Mouse (Mus musculus): ENCODE results near the gene Gdi1. TPM values are rescaled to one million over a fixed set of nuclear protein-coding genes. Genes with fewer than 3 reads are reported as not detected.

The Gdi1 gene
- polyA plus RNA-seq, 1 experiment from 2014 or later, result 1,108 TPM

- no peaks in the 10 kb centered on the region for H3K36me3 ChIP-seq (ENCODE audit: control insufficient read depth, insufficient read depth, low read length)
- no peaks in the 10 kb centered on the region for H3K9me3 ChIP-seq (replicated peaks; ENCODE audit: control insufficient read depth, low read length, poor library complexity, severe bottlenecking)
- peak overlapping the region; percentile 58 for H3K4me3 ChIP-seq (ENCODE audit: low read depth, low read length)
- peak overlapping the region; percentile 80 for H3K9ac ChIP-seq (ENCODE audit: low read depth, low read length)
- H3K4me2 ChIP-seq (ENCODE audit: low read length), result peak overlapping the region; percentile 76
- no peaks in the 10 kb centered on the region for H3K27me3 ChIP-seq (ENCODE audit: control insufficient read depth, insufficient read depth, low read depth, low read length)
- peaks cover 13% of the 10 kb centered on the region for H3K4me1 ChIP-seq (ENCODE audit: control insufficient read depth, insufficient read depth, low read length)
- peak overlapping the region; percentile 82 for H3K27ac ChIP-seq (ENCODE audit: low read length)
- no peak for ATAC-seq
- 9% methylated on average over 14 of the region's 14 CpGs for WGBS
Observed at GRCm38 (mm10) chrX:74281041-74281731, 23.6 kb upstream of the Gdi1 start.

- Histone ChIP-seq H3K9ac (ENCODE audit: low read depth, low read length) (peak within 1 kb of the TSS; percentile 80), H3K36me3 (ENCODE audit: control insufficient read depth, insufficient read depth, low read length) (no peaks in the 10 kb centered on the region), H3K27me3 (ENCODE audit: control insufficient read depth, insufficient read depth, low read depth, low read length) (no peaks in the 10 kb centered on the region), H3K9me3 (replicated peaks; ENCODE audit: control insufficient read depth, low read length, poor library complexity, severe bottlenecking) (no peaks in the 10 kb centered on the region), H3K4me3 (ENCODE audit: low read depth, low read length) (peak within 1 kb of the TSS; percentile 58), H3K4me1 (ENCODE audit: control insufficient read depth, insufficient read depth, low read length) (peaks cover 13% of the 10 kb centered on the region), H3K4me2 (ENCODE audit: low read length) (peak within 1 kb of the TSS; percentile 76), H3K27ac (ENCODE audit: low read length) (peak within 1 kb of the TSS; percentile 82)
- peak; percentile 63 for ATAC-seq
- WGBS, result 22% methylated on average over 16 of the region's 16 CpGs
Observed at GRCm38 (mm10) chrX:74281732-74282394, 22.9 kb upstream of the Gdi1 start, which contains the start of the genes Taz and Dnase1l1. TSS of gene Taz (plus strand) at chrX:74281912. TSS of gene Dnase1l1 (minus strand) at chrX:74282337.

- WGBS, result 26% methylated on average over 39 of the region's 39 CpGs
- Histone ChIP-seq H3K4me1 (ENCODE audit: control insufficient read depth, insufficient read depth, low read length) (peaks cover 13% of the 10 kb centered on the region), H3K9ac (ENCODE audit: low read depth, low read length) (peak overlapping the region; percentile 80), H3K4me2 (ENCODE audit: low read length) (peak overlapping the region; percentile 76), H3K9me3 (replicated peaks; ENCODE audit: control insufficient read depth, low read length, poor library complexity, severe bottlenecking) (no peaks in the 10 kb centered on the region), H3K27ac (ENCODE audit: low read length) (peak overlapping the region; percentile 82), H3K36me3 (ENCODE audit: control insufficient read depth, insufficient read depth, low read length) (no peaks in the 10 kb centered on the region), H3K4me3 (ENCODE audit: low read depth, low read length) (peak overlapping the region; percentile 58), H3K27me3 (ENCODE audit: control insufficient read depth, insufficient read depth, low read depth, low read length) (no peaks in the 10 kb centered on the region)
- peak; percentile 86 for ATAC-seq
Observed at GRCm38 (mm10) chrX:74282395-74283091, 22.3 kb upstream of the Gdi1 start.

GRCm38 (mm10) chrX:74283092-74283437 is 21.7 kb upstream of the Gdi1 start:
- Histone ChIP-seq H3K27me3 (ENCODE audit: control insufficient read depth, insufficient read depth, low read depth, low read length) (no peaks in the 10 kb centered on the region), H3K27ac (ENCODE audit: low read length) (peak overlapping the region; percentile 82), H3K36me3 (ENCODE audit: control insufficient read depth, insufficient read depth, low read length) (no peaks in the 10 kb centered on the region), H3K4me3 (ENCODE audit: low read depth, low read length) (peak overlapping the region; percentile 58), H3K4me1 (ENCODE audit: control insufficient read depth, insufficient read depth, low read length) (peaks cover 13% of the 10 kb centered on the region), H3K9ac (ENCODE audit: low read depth, low read length) (peak overlapping the region; percentile 80), H3K4me2 (ENCODE audit: low read length) (peak overlapping the region; percentile 76), H3K9me3 (replicated peaks; ENCODE audit: control insufficient read depth, low read length, poor library complexity, severe bottlenecking) (no peaks in the 10 kb centered on the region)
- ATAC-seq, result peak; percentile 52; the same call in 1 of the 2 replicates
- 33% methylated on average over 5 of the region's 5 CpGs for WGBS

- Histone ChIP-seq H3K9me3 (replicated peaks; ENCODE audit: control insufficient read depth, low read length, poor library complexity, severe bottlenecking) (no peaks in the 10 kb centered on the region), H3K4me1 (ENCODE audit: control insufficient read depth, insufficient read depth, low read length) (peaks cover 4% of the 10 kb centered on the region), H3K36me3 (ENCODE audit: control insufficient read depth, insufficient read depth, low read length) (no peaks in the 10 kb centered on the region), H3K27me3 (ENCODE audit: control insufficient read depth, insufficient read depth, low read depth, low read length) (no peaks in the 10 kb centered on the region), H3K27ac (ENCODE audit: low read length) (no peak overlapping the region), H3K4me3 (ENCODE audit: low read depth, low read length) (no peak overlapping the region), H3K4me2 (ENCODE audit: low read length) (no peak overlapping the region), H3K9ac (ENCODE audit: low read depth, low read length) (no peak overlapping the region)
- ATAC-seq, result no peak
- 80% methylated on average over 4 of the region's 4 CpGs for WGBS
Observed at GRCm38 (mm10) chrX:74293431-74293830, 11.4 kb upstream of the Gdi1 start.

GRCm38 (mm10) chrX:74296538-74297448 is 8.0 kb upstream of the Gdi1 start, which contains the start of gene Atp6ap1:
TSS of gene Atp6ap1 (plus strand) at chrX:74297097.
- Histone ChIP-seq H3K4me2 (ENCODE audit: low read length) (peak within 1 kb of the TSS; percentile 78), H3K27me3 (ENCODE audit: control insufficient read depth, insufficient read depth, low read depth, low read length) (no peaks in the 10 kb centered on the region), H3K4me3 (ENCODE audit: low read depth, low read length) (peak within 1 kb of the TSS; percentile 64), H3K4me1 (ENCODE audit: control insufficient read depth, insufficient read depth, low read length) (peaks cover 11% of the 10 kb centered on the region), H3K9me3 (replicated peaks; ENCODE audit: control insufficient read depth, low read length, poor library complexity, severe bottlenecking) (no peaks in the 10 kb centered on the region), H3K27ac (ENCODE audit: low read length) (peak within 1 kb of the TSS; percentile 85), H3K9ac (ENCODE audit: low read depth, low read length) (peak within 1 kb of the TSS; percentile 84), H3K36me3 (ENCODE audit: control insufficient read depth, insufficient read depth, low read length) (0 out of 2 replicates have a peak, but pooled peaks cover 3% of the 10 kb centered on the region)
- ATAC-seq, result peak; percentile 99
- WGBS, result 22% methylated on average over 37 of the region's 37 CpGs

GRCm38 (mm10) chrX:74298348-74298747 is 6.5 kb upstream of the Gdi1 start:
- H3K9me3 ChIP-seq (replicated peaks; ENCODE audit: control insufficient read depth, low read length, poor library complexity, severe bottlenecking), result no peaks in the 10 kb centered on the region
- H3K4me2 ChIP-seq (ENCODE audit: low read length), result no peak overlapping the region
- no peak overlapping the region for H3K9ac ChIP-seq (ENCODE audit: low read depth, low read length)
- no peak overlapping the region for H3K27ac ChIP-seq (ENCODE audit: low read length)
- no peak for ATAC-seq
- H3K4me3 ChIP-seq (ENCODE audit: low read depth, low read length), result no peak overlapping the region
- no peaks in the 10 kb centered on the region for H3K27me3 ChIP-seq (ENCODE audit: control insufficient read depth, insufficient read depth, low read depth, low read length)
- peaks cover 11% of the 10 kb centered on the region for H3K4me1 ChIP-seq (ENCODE audit: control insufficient read depth, insufficient read depth, low read length)
- 96% methylated on average over 1 of the region's 1 CpGs for WGBS
- 0 out of 2 replicates have a peak, but pooled peaks cover 6% of the 10 kb centered on the region for H3K36me3 ChIP-seq (ENCODE audit: control insufficient read depth, insufficient read depth, low read length)

GRCm38 (mm10) chrX:74299721-74300120 is 5.1 kb upstream of the Gdi1 start:
- no peak overlapping the region for H3K4me2 ChIP-seq (ENCODE audit: low read length)
- ATAC-seq, result no peak
- H3K4me3 ChIP-seq (ENCODE audit: low read depth, low read length), result no peak overlapping the region
- peaks cover 15% of the 10 kb centered on the region for H3K4me1 ChIP-seq (ENCODE audit: control insufficient read depth, insufficient read depth, low read length)
- H3K36me3 ChIP-seq (ENCODE audit: control insufficient read depth, insufficient read depth, low read length), result 0 out of 2 replicates have a peak, but pooled peaks cover 6% of the 10 kb centered on the region
- no peak overlapping the region for H3K9ac ChIP-seq (ENCODE audit: low read depth, low read length)
- H3K27me3 ChIP-seq (ENCODE audit: control insufficient read depth, insufficient read depth, low read depth, low read length), result no peaks in the 10 kb centered on the region
- no peaks in the 10 kb centered on the region for H3K9me3 ChIP-seq (replicated peaks; ENCODE audit: control insufficient read depth, low read length, poor library complexity, severe bottlenecking)
- H3K27ac ChIP-seq (ENCODE audit: low read length), result no peak overlapping the region
- 73% methylated on average over 3 of the region's 3 CpGs for WGBS
